Mouse (Mus musculus): ENCODE data around the gene Irf4. TPM values are rescaled to one million over a fixed set of nuclear protein-coding genes. Genes with fewer than 3 reads are reported as not detected.

Gene Irf4
- polyA plus RNA-seq (2016; fragmentation: Nextera tagmentation; extraction: Ambion mirVana): not detected in 2 replicates

DNA sequence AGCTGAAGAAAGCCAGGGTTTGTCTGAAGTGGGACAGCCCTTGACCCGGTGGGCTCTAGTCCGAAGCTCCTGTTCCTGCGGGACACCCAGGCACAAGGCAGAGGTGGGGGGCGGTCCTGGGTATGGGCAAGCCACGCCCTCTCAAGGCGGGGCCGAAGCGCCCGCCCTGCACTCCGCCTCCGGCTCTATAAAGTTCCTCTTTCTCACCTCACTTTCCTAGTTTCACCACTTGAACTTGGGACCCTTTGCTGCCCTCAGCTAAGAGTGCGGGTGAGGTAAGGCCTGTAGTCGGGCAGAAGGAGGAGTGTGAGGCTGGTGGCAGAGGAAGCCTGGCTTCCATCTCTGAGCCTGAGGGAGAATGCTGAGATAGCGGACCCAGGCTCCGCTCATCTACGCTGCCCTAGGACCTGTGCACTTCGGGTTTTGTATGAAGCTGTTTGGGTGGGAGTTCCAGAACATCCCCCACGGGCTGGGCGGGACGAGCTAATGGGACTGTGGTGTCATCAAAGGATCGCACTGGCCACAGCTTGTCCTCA is at the start of gene Irf4:
Gene Irf4 (plus strand): TSS at position 206 of the 536 bp plus-strand sequence.
- 2% methylated on average over 21 of the region's 21 CpGs for WGBS
- peak; percentile 55 for DNase-seq (ENCODE audit: low spot score)
- Histone ChIP-seq H3K27me3 (ENCODE audit: insufficient read depth, poor library complexity, severe bottlenecking) (peaks cover 87% of the 10 kb centered on the region), H3K9me3 (no peaks in the 10 kb centered on the region), H3K4me3 (peak within 1 kb of the TSS; percentile 57), H3K36me3 (no peaks in the 10 kb centered on the region), H3K27ac (no peak within 1 kb of the TSS), H3K4me1 (replicated peaks) (peaks cover 28% of the 10 kb centered on the region)

DNA sequence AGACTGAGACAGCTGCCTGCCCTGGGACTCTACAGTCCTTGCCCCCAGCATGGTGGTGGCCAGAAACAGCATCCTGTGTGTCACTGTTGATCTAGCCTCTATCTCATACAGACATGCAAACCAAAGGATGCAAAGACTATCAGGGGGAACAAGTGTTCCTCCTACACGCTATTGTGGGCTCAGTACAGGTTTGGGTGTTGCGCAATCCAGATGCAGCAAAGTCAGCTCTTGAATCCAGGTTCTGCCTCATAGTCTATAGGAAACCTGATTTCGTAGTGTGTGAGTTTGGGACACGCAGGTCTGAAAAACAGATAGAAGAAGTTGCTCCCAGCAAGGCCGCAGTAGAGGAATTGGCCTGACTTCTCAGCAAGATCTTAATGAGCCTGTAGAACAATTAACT is 46.3 kb upstream of the Irf4 start:
- WGBS: 96% methylated on average over 5 of the region's 5 CpGs
- Histone ChIP-seq H3K4me3 (no peak overlapping the region), H3K27ac (no peak overlapping the region), H3K27me3 (ENCODE audit: insufficient read depth, poor library complexity, severe bottlenecking) (no peaks in the 10 kb centered on the region), H3K4me1 (replicated peaks) (no peaks in the 10 kb centered on the region), H3K9me3 (no peaks in the 10 kb centered on the region), H3K36me3 (no peaks in the 10 kb centered on the region)
- DNase-seq (ENCODE audit: low spot score): no peak

DNA sequence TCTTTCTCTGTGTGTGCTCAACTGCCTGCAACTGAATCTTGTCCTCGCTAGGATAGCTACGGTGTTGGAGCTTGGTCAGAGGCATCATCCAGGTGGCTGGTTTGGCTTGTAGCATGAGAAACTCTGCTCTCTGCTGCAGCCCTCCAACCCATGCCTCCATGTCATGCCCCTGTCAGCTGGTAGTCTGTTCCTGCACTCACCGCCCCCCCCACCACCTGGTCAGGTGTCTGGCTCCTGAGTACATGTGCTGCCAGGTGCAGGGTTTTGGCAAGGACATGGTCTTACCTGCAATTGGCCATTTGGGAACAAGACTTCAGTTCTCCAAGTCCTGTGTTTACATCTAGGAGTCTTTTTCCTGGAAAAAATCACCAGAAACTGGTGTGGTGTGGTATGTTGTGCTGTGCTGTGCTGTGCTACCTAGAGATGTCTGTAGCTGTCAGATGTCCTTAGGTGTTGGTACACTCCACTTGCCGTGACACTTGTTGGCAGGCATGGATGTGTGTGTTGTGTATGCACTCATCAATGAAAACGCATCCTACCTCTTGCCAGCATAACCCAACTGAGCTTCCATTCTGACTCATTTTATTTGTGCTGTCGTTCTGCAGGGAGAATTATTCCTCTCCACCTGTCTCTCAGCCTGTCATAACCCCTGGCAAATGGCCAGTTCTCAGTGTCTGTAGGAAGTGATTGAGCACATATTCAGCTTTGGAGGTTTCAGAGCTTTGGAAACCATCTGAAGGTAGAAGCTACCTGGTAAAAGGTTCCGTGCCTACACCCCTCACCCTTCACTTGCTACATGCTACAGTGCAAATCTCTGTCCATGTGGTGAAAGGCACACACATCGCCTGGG is 44.6 kb upstream of the Irf4 start:
- no peaks in the 10 kb centered on the region for H3K9me3 ChIP-seq
- no peak overlapping the region for H3K4me3 ChIP-seq
- H3K27ac ChIP-seq: no peak overlapping the region
- no peak for DNase-seq (ENCODE audit: low spot score)
- WGBS: 88% methylated on average over 8 of the region's 8 CpGs
- no peaks in the 10 kb centered on the region for H3K27me3 ChIP-seq (ENCODE audit: insufficient read depth, poor library complexity, severe bottlenecking)
- 0 out of 2 replicates have a peak, but pooled peaks cover 3% of the 10 kb centered on the region for H3K36me3 ChIP-seq
- no peaks in the 10 kb centered on the region for H3K4me1 ChIP-seq (replicated peaks)

DNA sequence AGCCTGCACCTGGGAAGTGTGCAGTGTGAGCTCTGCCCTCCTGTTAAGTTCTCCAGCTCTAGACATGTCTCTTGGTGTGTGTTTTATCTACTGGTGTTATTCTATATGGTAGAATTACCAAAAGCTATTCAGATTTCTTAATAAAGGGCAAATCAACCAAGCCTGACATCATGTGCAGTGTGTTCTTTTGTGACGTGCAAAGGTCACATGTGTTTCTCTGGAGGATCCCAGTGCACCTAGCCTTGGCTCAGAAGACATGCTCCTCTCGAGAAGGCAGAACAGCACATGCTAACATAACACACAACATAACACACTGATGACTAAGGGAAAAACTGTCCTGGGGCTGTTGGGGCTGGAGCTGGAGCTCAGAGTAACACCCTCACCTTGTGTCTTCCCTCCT is 38.0 kb upstream of the Irf4 start:
- no peaks in the 10 kb centered on the region for H3K27me3 ChIP-seq (ENCODE audit: insufficient read depth, poor library complexity, severe bottlenecking)
- WGBS: 86% methylated on average over 2 of the region's 2 CpGs

DNA sequence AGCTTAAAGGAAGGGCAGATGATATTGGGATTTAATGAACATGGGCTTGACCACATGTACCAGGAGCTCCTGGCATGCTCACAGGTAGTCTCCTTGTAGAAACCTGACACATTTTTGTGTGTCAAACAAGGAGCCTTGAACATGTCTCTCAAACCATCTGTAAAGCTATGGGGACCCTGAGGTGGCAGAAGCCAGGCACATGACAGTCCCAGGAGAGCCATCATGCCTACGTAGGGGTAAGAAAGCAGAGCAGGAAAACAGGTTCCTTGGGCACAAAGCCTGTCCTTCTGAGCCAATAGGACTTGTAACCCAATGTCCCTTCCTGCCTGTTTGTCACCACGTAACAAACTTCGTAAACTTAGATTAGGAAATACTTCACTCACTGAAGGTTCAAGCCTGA is 37.3 kb upstream of the Irf4 start:
- no peak for DNase-seq (ENCODE audit: low spot score)
- 0 out of 2 replicates have a peak, but pooled peaks cover 3% of the 10 kb centered on the region for H3K36me3 ChIP-seq
- no peak overlapping the region for H3K4me3 ChIP-seq
- no peak overlapping the region for H3K27ac ChIP-seq
- no peaks in the 10 kb centered on the region for H3K27me3 ChIP-seq (ENCODE audit: insufficient read depth, poor library complexity, severe bottlenecking)
- no peaks in the 10 kb centered on the region for H3K9me3 ChIP-seq
- 0 out of 2 replicates have a peak, but pooled peaks cover 2% of the 10 kb centered on the region for H3K4me1 ChIP-seq (replicated peaks)
- WGBS: 95% methylated on average over 3 of the region's 3 CpGs

More for the DNA sequence above, 38.0 kb upstream of the Irf4 start:
- no peak for DNase-seq (ENCODE audit: low spot score)
- 0 out of 2 replicates have a peak, but pooled peaks cover 3% of the 10 kb centered on the region for H3K36me3 ChIP-seq
- no peak overlapping the region for H3K27ac ChIP-seq
- H3K9me3 ChIP-seq: no peaks in the 10 kb centered on the region
- no peak overlapping the region for H3K4me3 ChIP-seq
- no peaks in the 10 kb centered on the region for H3K4me1 ChIP-seq (replicated peaks)

DNA sequence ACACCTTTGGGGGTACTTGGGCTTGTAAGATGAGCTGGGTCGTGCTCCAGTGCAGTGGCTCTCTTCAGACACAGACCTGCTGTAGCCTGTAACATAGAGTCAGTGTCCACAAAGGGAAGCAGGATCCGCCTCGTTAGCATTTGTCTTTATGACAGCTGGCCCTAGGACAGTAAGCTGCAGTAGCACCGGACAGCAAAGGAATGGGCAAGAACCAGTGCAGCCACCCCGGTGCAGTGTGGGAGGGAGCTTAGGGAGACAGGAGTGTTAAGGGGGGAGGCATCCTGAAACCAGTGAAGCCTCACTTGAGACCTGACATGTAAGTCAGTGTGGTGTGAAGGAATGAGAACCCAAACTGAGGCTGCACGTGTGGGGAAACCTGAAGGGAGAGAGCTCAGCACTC is 36.7 kb upstream of the Irf4 start:
- Histone ChIP-seq H3K27me3 (ENCODE audit: insufficient read depth, poor library complexity, severe bottlenecking) (no peaks in the 10 kb centered on the region), H3K27ac (no peak overlapping the region), H3K36me3 (0 out of 2 replicates have a peak, but pooled peaks cover 3% of the 10 kb centered on the region), H3K4me3 (no peak overlapping the region), H3K4me1 (replicated peaks) (0 out of 2 replicates have a peak, but pooled peaks cover 3% of the 10 kb centered on the region), H3K9me3 (no peaks in the 10 kb centered on the region)
- WGBS: 88% methylated on average over 6 of the region's 6 CpGs
- DNase-seq (ENCODE audit: low spot score): no peak

DNA sequence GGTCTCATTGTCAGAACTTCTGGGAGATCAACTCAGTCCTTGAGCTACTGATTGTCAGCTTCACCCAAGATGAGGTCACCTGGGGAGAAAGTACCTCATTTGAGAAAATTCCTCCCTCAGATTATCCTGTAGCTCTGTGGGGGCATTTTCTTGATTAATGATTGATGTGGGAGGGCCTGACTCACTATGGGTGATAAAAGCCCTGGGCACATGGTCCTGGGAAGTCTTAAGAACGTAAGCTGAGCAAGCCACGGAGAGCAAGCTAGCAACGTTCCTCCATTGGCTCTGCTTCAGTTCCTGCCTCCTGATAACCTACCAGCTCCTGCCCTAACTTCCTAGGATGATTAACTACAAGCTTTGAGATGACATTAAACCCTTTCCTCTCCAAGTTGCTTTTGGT is 35.4 kb upstream of the Irf4 start:
- DNase-seq (ENCODE audit: low spot score): no peak
- Histone ChIP-seq H3K4me3 (no peak overlapping the region), H3K27me3 (ENCODE audit: insufficient read depth, poor library complexity, severe bottlenecking) (no peaks in the 10 kb centered on the region), H3K9me3 (no peaks in the 10 kb centered on the region), H3K36me3 (0 out of 2 replicates have a peak, but pooled peaks cover 3% of the 10 kb centered on the region), H3K4me1 (replicated peaks) (0 out of 2 replicates have a peak, but pooled peaks cover 3% of the 10 kb centered on the region), H3K27ac (no peak overlapping the region)
- 87% methylated on average over 3 of the region's 3 CpGs for WGBS

DNA sequence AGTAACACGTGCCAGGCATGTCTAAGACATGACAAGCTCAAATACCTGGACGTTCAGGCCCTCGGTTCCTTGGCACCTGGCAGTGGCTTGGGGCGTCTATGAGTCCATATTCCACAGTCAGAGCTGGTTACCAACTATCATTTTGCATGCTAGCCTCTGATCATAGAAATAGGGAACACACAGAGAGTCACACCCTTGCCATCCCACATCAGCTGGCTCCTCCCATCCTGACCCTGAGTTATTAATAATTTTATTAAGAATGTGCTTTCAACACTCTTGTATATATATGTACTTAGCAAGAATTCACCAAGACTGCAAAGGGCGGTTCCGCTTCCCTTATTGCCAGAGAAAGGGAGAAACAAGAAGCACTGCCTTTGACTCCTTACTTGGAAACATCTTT is 34.5 kb upstream of the Irf4 start:
- 89% methylated on average over 6 of the region's 6 CpGs for WGBS
- H3K27ac ChIP-seq: no peak overlapping the region
- H3K4me3 ChIP-seq: no peak overlapping the region
- H3K27me3 ChIP-seq (ENCODE audit: insufficient read depth, poor library complexity, severe bottlenecking): no peaks in the 10 kb centered on the region
- no peaks in the 10 kb centered on the region for H3K9me3 ChIP-seq
- no peaks in the 10 kb centered on the region for H3K36me3 ChIP-seq
- peaks cover 8% of the 10 kb centered on the region; the same call in 1 of the 2 replicates for H3K4me1 ChIP-seq (replicated peaks)
- DNase-seq (ENCODE audit: low spot score): no peak

DNA sequence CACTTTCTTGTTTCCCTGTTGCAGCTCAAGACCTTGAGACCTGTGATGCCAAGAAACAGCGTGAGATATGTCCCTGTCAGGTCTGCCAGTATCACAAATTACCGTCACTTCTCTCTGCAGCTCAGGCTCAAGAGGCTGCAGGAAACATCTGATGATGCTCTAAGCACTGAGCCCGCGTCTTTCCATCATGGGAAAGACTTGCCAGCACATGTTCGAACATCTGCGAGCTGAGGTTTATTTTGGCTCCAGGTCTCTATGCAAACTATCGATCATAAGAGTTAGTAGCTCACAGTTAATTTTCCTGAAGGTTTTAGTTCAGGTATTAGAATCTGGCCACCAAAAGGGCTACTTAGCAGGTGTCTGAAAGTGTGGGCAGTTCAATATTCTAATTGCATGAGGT is 34.0 kb upstream of the Irf4 start:
- Histone ChIP-seq H3K27me3 (ENCODE audit: insufficient read depth, poor library complexity, severe bottlenecking) (no peaks in the 10 kb centered on the region), H3K27ac (no peak overlapping the region), H3K4me1 (replicated peaks) (peaks cover 8% of the 10 kb centered on the region; the same call in 1 of the 2 replicates), H3K9me3 (no peaks in the 10 kb centered on the region), H3K36me3 (no peaks in the 10 kb centered on the region), H3K4me3 (no peak overlapping the region)
- 90% methylated on average over 7 of the region's 7 CpGs for WGBS
- DNase-seq (ENCODE audit: low spot score): no peak

DNA sequence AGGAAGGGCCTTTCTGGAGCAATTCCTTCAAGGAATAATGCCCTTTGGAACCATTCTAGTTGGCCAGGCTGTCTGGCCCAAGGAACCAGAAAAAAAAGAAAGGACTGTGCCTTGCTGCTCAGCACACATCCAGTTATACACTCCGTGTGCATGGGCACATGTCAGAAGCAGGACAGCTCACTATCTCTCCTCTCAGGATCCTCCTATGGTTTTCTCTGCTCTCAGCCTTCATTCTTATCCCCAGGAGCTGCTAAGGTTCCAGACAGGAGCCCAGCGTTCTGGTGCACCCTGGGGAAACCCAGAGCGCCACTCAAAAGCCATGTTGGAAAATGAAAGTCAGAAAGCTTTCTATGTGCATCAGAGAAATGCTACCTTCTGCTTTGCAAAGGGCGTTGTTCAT is 33.5 kb upstream of the Irf4 start:
- Histone ChIP-seq H3K36me3 (no peaks in the 10 kb centered on the region), H3K27ac (no peak overlapping the region), H3K4me3 (no peak overlapping the region), H3K9me3 (no peaks in the 10 kb centered on the region), H3K27me3 (ENCODE audit: insufficient read depth, poor library complexity, severe bottlenecking) (no peaks in the 10 kb centered on the region), H3K4me1 (replicated peaks) (peaks cover 8% of the 10 kb centered on the region; the same call in 1 of the 2 replicates)
- no peak for DNase-seq (ENCODE audit: low spot score)
- 89% methylated on average over 4 of the region's 4 CpGs for WGBS

DNA sequence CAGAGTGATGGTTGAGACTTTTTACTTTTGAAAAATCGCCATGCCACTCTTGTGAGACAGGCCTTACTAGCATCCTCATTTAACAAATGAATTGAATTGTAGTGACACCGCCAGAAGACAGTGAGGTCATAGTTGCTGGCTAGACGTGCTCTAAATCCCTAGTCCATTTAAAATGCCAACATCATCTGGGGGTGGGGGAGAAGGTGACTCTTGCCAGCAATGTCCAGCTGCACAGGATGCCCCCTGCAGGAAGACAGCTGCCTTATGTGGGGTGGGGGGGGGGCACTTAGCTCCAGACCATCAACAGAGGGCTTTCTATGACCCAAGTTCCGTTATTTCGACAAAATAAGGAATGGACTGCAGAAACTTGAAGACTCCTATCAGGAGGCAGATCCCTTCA is 32.4 kb upstream of the Irf4 start:
- no peak for DNase-seq (ENCODE audit: low spot score)
- no peaks in the 10 kb centered on the region for H3K36me3 ChIP-seq
- WGBS: 83% methylated on average over 5 of the region's 5 CpGs
- no peaks in the 10 kb centered on the region for H3K9me3 ChIP-seq
- H3K4me3 ChIP-seq: no peak overlapping the region
- H3K4me1 ChIP-seq (replicated peaks): peaks cover 12% of the 10 kb centered on the region
- H3K27me3 ChIP-seq (ENCODE audit: insufficient read depth, poor library complexity, severe bottlenecking): no peaks in the 10 kb centered on the region
- no peak overlapping the region for H3K27ac ChIP-seq

DNA sequence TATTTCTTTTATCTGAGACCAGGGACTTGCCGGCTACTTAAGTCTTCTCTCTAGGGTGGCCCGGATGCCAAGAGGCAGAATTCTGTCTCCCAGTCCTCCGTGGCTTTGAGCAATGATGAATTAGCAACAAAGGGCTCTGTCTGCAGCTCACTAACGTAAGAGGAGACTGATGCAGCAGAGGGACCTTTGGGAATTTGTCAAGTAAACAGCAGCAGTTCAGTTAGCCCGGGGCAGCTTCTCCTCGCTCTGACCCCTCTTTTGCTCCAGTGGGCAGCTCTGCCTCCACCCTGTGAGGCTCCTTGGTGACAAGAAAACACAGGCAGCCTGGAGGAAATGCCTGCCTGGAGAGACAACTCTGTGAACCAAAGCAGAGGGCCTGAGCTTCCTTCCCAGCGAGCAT is 26.4 kb upstream of the Irf4 start:
- 17% methylated on average over 7 of the region's 7 CpGs for WGBS
- Histone ChIP-seq H3K4me1 (replicated peaks) (peaks cover 42% of the 10 kb centered on the region), H3K27ac (peak overlapping the region; percentile 59), H3K9me3 (no peaks in the 10 kb centered on the region), H3K27me3 (ENCODE audit: insufficient read depth, poor library complexity, severe bottlenecking) (no peaks in the 10 kb centered on the region), H3K36me3 (no peaks in the 10 kb centered on the region), H3K4me3 (no peak overlapping the region)
- peak; percentile 40 for DNase-seq (ENCODE audit: low spot score)

DNA sequence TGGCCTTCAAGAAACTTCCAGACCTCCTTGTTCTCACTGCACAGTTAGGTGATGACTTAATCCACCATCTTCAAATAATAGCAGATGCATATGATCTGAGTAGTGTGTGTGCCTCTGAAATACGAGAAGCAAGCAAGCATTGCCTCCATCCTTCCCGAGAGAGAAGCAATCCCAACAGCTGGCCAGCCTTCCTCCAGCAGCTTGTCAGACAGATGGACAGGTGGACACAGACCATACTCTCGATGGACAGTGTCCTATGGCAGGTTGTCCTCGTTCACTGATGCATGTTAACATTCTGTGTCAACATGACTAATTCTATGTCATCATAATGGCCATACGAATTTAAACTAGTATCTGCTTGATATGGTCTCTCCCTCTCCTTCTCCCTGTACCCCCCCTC is 25.8 kb upstream of the Irf4 start:
- no peaks in the 10 kb centered on the region for H3K36me3 ChIP-seq
- 56% methylated on average over 5 of the region's 5 CpGs for WGBS
- no peak overlapping the region for H3K27ac ChIP-seq
- peaks cover 42% of the 10 kb centered on the region for H3K4me1 ChIP-seq (replicated peaks)
- H3K4me3 ChIP-seq: no peak overlapping the region
- no peaks in the 10 kb centered on the region for H3K9me3 ChIP-seq
- no peaks in the 10 kb centered on the region for H3K27me3 ChIP-seq (ENCODE audit: insufficient read depth, poor library complexity, severe bottlenecking)
- DNase-seq (ENCODE audit: low spot score): no peak

Measured in hindbrain, embryonic 10.5 days (tissue).